Mouse (Mus musculus) kidney, postnatal 0 days (tissue): ENCODE results near the gene Stab2. TPM values are rescaled to one million over a fixed set of nuclear protein-coding genes. Genes with fewer than 3 reads are reported as not detected.

Source experiments
- ATAC-seq: fragments of 200-750 bp; cut with Nextera tagmentation; replicated peaks from 2 replicates; pipeline ENCODE4 v1.8.0; 2017; ENCODE audit warnings: low read depth, moderate number of reproducible peaks, moderate TSS enrichment, moderate library complexity; ENCODE audit not compliant: low FRiP score
- DNase-seq: peaks from one replicate; pipeline ENCODE4 v3.0.0-alpha.2; 2016; ENCODE audit warnings: low spot score
- H3K27ac ChIP-seq: fragments of 300-500 bp; sonication (generic); 2 replicates; pipeline ENCODE4 v1.5.1; 2014; ENCODE audit warnings: mild to moderate bottlenecking
- H3K27me3 ChIP-seq: fragments of 300-500 bp; sonication (generic); 2 replicates; pipeline ENCODE4 v1.6.1; 2014; ENCODE audit warnings: low read length, mixed read lengths; ENCODE audit not compliant: insufficient read depth
- H3K36me3 ChIP-seq: fragments of 300-500 bp; sonication (generic); 2 replicates; pipeline ENCODE4 v1.6.1; 2014; ENCODE audit warnings: low read length, mixed read lengths; ENCODE audit not compliant: insufficient read depth
- H3K4me1 ChIP-seq: fragments of 300-500 bp; sonication (generic); replicated peaks from 2 replicates; pipeline ENCODE4 v1.6.1; 2014; ENCODE audit warnings: antibody characterized with exemption, low read length, mixed read lengths; ENCODE audit not compliant: insufficient read depth
- H3K4me2 ChIP-seq: fragments of 300-500 bp; sonication (generic); 2 replicates; pipeline ENCODE4 v1.6.1; 2014; ENCODE audit warnings: mild to moderate bottlenecking, low read length, moderate library complexity, mixed read lengths
- H3K4me3 ChIP-seq: fragments of 300-500 bp; sonication (generic); replicated peaks from 2 replicates; pipeline ENCODE4 v1.5.1; 2014; ENCODE audit warnings: low read depth, low read length
- H3K9ac ChIP-seq: fragments of 300-500 bp; sonication (generic); 2 replicates; pipeline ENCODE4 v1.6.1; 2014; ENCODE audit warnings: low read depth, low read length
- H3K9me3 ChIP-seq: fragments of 300-500 bp; sonication (generic); replicated peaks from 2 replicates; pipeline ENCODE4 v1.6.1; 2016; ENCODE audit warnings: low read length, inconsistent platforms, mixed read lengths
- CTCF ChIP-seq: IDR thresholded peaks from 2 replicates; pipeline ENCODE4 v1.5.1; 2016; ENCODE audit warnings: antibody characterized with exemption, low read depth, mild to moderate bottlenecking, moderate library complexity
- WGBS: fragments of 180-500 bp; shearing (Covaris S2); extraction: QIAGEN DNeasy Blood & Tissue Kit; methylation state at CpG from one replicate; pipeline ENCODE4 v1.1.7; 2014; 5-methylcytosine and 5-hydroxymethylcytosine counted together
- polyA plus RNA-seq: library from polyadenylated mRNA; unstranded; fragments of >200 nt; fragmentation: Nextera tagmentation; extraction: Ambion mirVana; gene quantifications from 2 replicates; pipeline ENCODE4 v1.2.1, GENCODE M21; 2015

The Stab2 gene
- polyA plus RNA-seq, 1 experiment from 2014 or later = 0.51 TPM

GRCm38 (mm10) chr10:87024884-87025283 is 17.1 kb upstream of the Stab2 start:
- Histone ChIP-seq H3K9ac (no peak overlapping the region), H3K27me3 (no peaks in the 10 kb centered on the region), H3K36me3 (no peaks in the 10 kb centered on the region), H3K4me3 (no peak overlapping the region), H3K9me3 (no peaks in the 10 kb centered on the region), H3K4me1 (no peaks in the 10 kb centered on the region), H3K27ac (no peak overlapping the region), H3K4me2 (no peak overlapping the region)
- DNase-seq = peak; percentile 95
- WGBS = 3% methylated on average over 9 of the region's 10 CpGs
- ATAC-seq = peak; percentile 87
- TF ChIP-seq CTCF = peak; percentile 98

DNA sequence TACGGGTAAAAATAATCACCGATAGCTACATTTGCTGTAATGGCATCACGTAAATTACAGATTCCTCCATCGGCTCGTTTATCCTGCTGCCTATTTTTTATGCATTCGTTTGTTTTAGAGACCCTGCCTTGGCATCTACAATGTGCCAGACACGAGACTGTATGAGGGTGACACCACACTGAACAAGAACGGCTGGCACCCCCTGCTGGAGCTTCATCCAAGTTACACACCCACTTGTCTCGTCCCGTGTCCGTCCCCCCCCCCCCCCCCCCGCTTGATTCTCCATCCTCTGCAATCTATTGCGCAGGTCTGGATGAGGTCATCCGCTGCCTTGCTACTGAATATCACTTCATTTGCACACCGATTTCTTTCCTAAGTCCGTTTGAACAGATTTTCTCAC is 12.9 kb upstream of the Stab2 start:
- ATAC-seq = no peak
- no peaks in the 10 kb centered on the region for H3K4me1 ChIP-seq
- H3K27ac ChIP-seq = no peak overlapping the region
- 53% methylated on average over 15 of the region's 16 CpGs for WGBS
- no peaks in the 10 kb centered on the region for H3K9me3 ChIP-seq
- no peak overlapping the region for H3K4me3 ChIP-seq
- TF ChIP-seq CTCF = peak; percentile 47
- H3K27me3 ChIP-seq = no peaks in the 10 kb centered on the region
- H3K36me3 ChIP-seq = no peaks in the 10 kb centered on the region
- DNase-seq = peak; percentile 54
- H3K4me2 ChIP-seq = no peak overlapping the region
- H3K9ac ChIP-seq = no peak overlapping the region

DNA sequence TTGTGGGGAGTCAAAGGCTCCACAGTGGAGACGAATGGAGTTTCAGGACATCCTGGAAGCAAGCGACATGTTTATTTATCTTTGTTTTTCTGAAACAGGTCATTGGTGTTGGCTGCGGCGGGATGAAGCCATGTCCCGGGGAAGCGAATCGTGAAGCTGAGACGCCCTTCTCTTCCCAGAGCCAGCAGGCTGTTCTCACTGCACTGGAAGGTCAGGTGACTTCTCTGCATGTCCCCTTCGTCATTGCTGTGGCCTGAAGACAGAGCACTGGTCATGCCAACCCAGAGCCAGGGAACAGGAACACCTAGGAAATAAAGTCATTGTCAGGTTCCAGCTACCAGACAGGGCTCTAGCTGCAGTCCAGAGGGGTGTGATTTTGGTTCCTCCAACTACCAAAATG is 11.1 kb upstream of the Stab2 start:
- Histone ChIP-seq H3K27ac (no peak overlapping the region), H3K4me3 (no peak overlapping the region), H3K9ac (no peak overlapping the region), H3K9me3 (no peaks in the 10 kb centered on the region), H3K4me2 (no peak overlapping the region), H3K36me3 (no peaks in the 10 kb centered on the region), H3K4me1 (no peaks in the 10 kb centered on the region), H3K27me3 (no peaks in the 10 kb centered on the region)
- ATAC-seq = no peak
- no peak for TF ChIP-seq CTCF
- 42% methylated on average over 9 of the region's 9 CpGs for WGBS
- DNase-seq = no peak

DNA sequence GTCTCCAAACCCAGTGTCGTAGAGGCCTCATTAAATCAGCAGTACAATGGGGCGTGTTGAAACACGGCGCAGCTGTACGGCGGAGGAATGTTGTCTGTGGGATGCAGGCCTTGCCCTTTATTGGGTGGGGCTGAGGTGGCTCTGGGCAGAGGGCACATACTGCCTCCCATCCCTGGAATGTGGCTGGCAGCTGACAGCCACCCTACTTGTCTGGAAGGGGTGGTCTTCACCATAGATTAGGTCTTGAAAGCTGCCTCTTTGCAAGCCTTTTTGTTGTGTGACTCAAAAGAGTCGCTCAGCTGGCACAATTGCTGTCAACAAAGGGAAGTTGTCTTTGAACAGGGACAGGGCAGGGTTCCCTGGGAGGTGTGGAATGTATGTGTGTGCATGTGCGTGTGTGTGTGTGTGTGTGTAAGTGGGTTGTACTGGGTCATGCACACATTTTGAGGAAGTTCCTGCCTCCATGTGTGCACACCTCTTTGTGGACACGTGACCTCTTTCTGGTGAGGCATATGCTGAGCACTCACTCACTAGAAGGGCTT is 8.4 kb upstream of the Stab2 start:
- H3K27ac ChIP-seq = no peak overlapping the region
- no peaks in the 10 kb centered on the region for H3K27me3 ChIP-seq
- no peak overlapping the region for H3K4me3 ChIP-seq
- no peaks in the 10 kb centered on the region for H3K9me3 ChIP-seq
- peak; percentile 65 for DNase-seq
- H3K4me1 ChIP-seq = no peaks in the 10 kb centered on the region
- H3K4me2 ChIP-seq = no peak overlapping the region
- peak; percentile 50 for ATAC-seq
- H3K36me3 ChIP-seq = no peaks in the 10 kb centered on the region
- no peak overlapping the region for H3K9ac ChIP-seq
- WGBS = 41% methylated on average over 9 of the region's 9 CpGs
- TF ChIP-seq CTCF = no peak

GRCm38 (mm10) chr10:87015403-87015802 is 7.6 kb upstream of the Stab2 start:
- Histone ChIP-seq H3K9ac (no peak overlapping the region), H3K27me3 (no peaks in the 10 kb centered on the region), H3K4me1 (no peaks in the 10 kb centered on the region), H3K4me2 (no peak overlapping the region), H3K27ac (no peak overlapping the region; the same call in 1 of the 2 replicates), H3K36me3 (no peaks in the 10 kb centered on the region), H3K4me3 (no peak overlapping the region), H3K9me3 (no peaks in the 10 kb centered on the region)
- 22% methylated on average over 5 of the region's 5 CpGs for WGBS
- TF ChIP-seq CTCF = no peak
- no peak for ATAC-seq
- DNase-seq = peak; percentile 41

DNA sequence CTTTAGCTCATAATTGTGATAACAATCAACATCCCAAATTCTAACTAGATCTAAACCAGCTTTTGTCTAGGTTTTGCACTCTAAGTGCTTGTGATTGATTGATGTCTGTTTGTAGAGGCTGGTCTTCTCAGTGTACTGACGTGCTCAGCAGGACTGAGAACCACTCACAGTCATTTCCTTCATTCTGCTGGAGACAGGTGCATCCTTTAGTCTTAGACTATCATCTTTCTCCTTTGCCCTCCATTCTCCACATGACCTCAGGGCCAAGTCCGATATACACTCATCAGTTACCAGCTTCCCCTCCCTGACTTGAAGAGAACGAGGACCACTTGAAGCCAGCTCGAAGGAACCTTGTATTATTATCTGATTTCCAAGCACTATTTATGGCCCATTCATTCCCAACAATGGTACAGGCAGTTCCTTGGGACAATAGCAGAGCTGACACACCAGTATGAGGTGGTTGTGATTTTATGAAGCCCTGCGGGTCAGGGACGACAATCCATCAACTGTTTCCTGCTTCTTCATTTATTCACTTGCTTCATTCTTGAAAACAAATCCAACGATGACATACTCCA is 6.7 kb upstream of the Stab2 start:
- WGBS = 53% methylated on average over 7 of the region's 7 CpGs
- Histone ChIP-seq H3K27ac (no peak overlapping the region), H3K27me3 (no peaks in the 10 kb centered on the region), H3K4me3 (no peak overlapping the region), H3K9ac (no peak overlapping the region), H3K36me3 (no peaks in the 10 kb centered on the region), H3K4me1 (no peaks in the 10 kb centered on the region), H3K9me3 (no peaks in the 10 kb centered on the region), H3K4me2 (no peak overlapping the region)
- no peak for TF ChIP-seq CTCF
- ATAC-seq (no peak; the same call in 1 of the 2 replicates), DNase-seq (peak; percentile 44)

DNA sequence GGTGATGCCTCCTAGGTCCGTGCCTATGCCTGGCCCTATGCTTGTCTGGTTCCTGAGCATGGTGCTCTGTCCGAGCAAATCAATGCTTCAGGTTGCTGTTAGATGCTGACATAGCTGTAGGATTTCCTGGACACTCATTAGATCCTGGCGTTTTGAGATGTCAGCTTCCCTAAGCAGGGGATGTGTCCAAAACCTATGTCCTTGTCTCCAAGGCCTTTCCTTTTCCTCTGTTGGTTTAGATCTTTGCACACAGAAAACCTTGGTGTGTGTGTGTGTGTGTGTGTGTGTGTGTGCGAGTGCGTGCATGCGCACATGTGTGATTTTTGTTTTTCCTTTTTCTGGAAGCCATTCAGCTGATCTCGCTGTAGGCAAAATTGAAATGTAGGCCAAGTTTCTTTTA is 4.3 kb upstream of the Stab2 start:
- no peaks in the 10 kb centered on the region for H3K9me3 ChIP-seq
- no peak overlapping the region for H3K9ac ChIP-seq
- no peaks in the 10 kb centered on the region for H3K27me3 ChIP-seq
- H3K27ac ChIP-seq = no peak overlapping the region
- no peaks in the 10 kb centered on the region for H3K36me3 ChIP-seq
- TF ChIP-seq CTCF = no peak
- H3K4me3 ChIP-seq = no peak overlapping the region
- ATAC-seq (no peak), DNase-seq (no peak)
- H3K4me1 ChIP-seq = no peaks in the 10 kb centered on the region
- 87% methylated on average over 7 of the region's 7 CpGs for WGBS
- no peak overlapping the region for H3K4me2 ChIP-seq
